Mouse (Mus musculus): ENCODE data around the gene 4833420G17Rik.

- TF ChIP-seq POLR2A (IDR thresholded peaks at IDR 0.05; ENCODE audit: borderline replicate concordance, extremely low read depth, insufficient read depth, insufficient read length, poor library complexity, severe bottlenecking) (no peak; the same call in 1 of the 2 replicates), CTCF (IDR thresholded peaks at IDR 0.05; ENCODE audit: borderline replicate concordance, extremely low read depth, insufficient read depth, insufficient read length) (peak; percentile 23; the same call in 1 of the 2 replicates)
Measured at GRCm38 (mm10) chr13:119487880-119488580, 25.5 kb downstream of the 4833420G17Rik start, which contains the start of the genes Tmem267 and 3110070M22Rik.

All from brain, embryonic 14.5 days (tissue).